Mouse (Mus musculus) kidney, adult 2 months (tissue): ENCODE results near the gene Adcyap1r1.
A peak's percentile ranks its signal among the peaks of the same experiment; 100 is the strongest.

Experiments used
- CTCF ChIP-seq: fragments of 200-500 bp; conservative IDR thresholded peaks from 2 replicates; pipeline ENCODE4 v1.5.1; 2011; ENCODE audit warnings: low read depth, mild to moderate bottlenecking, control low read depth, low read length, moderate library complexity, mixed read lengths; ENCODE audit not compliant: insufficient read depth, insufficient read length
- POLR2A ChIP-seq: fragments of 200-500 bp; IDR thresholded peaks from one replicate; pipeline ENCODE4 v1.6.1; 2011; ENCODE audit warnings: low read depth, low read length, control low read depth

DNA sequence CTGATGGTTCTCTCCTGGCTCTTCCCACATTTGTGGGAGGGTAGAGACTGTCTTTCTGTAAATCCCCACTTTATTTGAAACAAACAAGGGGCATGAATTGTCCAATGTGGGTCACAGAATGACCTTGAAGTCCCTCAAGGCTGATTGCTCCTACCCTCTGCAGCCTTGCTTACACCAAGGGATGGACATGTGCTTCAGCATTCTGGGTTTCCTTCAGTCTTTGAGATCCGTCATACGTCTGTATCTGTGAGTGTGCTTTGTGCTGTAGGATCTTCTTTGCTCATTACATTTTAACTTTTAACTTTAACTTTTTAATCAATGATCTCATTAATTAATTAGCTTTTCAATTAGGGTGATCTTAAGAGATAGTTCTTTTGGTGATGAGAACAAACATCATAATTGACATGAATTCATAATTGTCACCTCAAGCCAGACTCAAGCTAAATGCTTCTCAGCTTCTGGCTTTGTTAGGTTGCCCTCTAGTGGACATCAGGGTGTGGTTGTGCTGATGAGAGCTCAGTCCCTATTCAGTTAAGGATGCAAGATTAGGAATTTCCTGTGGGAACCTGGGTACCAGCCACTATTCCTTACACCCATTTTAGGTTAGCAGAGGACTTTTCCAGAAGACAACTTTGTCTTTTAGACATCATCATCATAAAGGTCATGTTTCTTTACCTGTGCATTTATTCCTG is 53.2 kb downstream of the Adcyap1r1 start:
- TF ChIP-seq POLR2A, result no peak
- peak; percentile 67 for TF ChIP-seq CTCF
